Mouse (Mus musculus) heart, postnatal 10 days (tissue): ENCODE measurements at regions not wholly inside any gene's neighbourhood (a gene's known extent, or its start where the extent isn't known, plus 50 kb on each side); places are given as distances from the start of the nearest gene placed in this dataset.
A peak's percentile ranks its signal among the peaks of the same experiment; 100 is the strongest.
"Not testable (repeated sequence)": the region's sequence is repeated elsewhere in the genome, so short reads cannot be mapped to it uniquely, and the experiment has no call there.

ENCODE experiments used
- DNase-seq, 2 experiments: peaks; one replicate each; pipeline ENCODE4 v3.0.0; 2021
- intact Hi-C: fragments of 180-260 bp; cut with DNase I; formaldehyde crosslinking; loops from one replicate; pipeline ENCODE4 v1.15.1; 2025

DNA sequence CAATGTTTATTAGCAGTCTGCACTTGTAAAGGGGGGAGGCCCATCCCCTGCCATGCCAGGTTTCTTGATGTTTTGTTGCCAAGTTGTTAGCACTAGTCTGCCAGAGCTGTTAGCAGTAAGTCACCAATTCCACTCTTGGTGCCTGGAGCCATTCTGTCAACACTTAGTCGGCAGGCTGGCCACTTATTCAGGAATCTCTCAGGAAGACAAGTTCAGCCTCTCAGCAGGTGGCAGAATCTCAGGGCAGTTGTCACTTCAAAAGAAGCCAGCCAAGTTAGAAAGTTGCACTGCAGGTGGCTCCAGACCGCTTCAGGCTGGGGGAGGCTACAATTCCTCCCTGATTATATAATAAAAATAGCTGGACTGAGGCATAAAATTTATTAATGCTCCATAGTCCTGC lies 424.2 kb downstream of the Cdh10 start:
- intact Hi-C loops, result not testable (repeated sequence)

DNA sequence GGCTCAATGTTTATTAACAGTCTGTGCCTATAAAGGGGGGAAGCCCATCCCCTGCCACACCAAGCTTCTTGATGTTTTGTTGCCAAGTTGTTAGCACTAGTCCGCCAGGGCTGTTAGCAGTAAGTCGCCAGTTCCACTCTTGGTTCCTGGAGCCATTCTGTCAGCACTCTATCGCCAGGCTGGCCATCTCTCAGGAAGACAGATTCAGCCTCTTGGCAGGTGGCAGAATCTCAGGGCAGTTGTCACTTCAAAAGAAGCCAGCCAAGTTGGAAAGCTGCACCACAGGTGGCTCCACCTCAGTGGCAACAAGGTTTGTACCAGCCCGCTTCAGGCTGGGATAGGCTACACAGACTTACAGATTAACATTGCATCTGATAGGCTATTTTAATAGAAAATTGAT lies 428.7 kb downstream of the Cdh10 start:
- intact Hi-C loops, result no loop called here
- DNase-seq, result no peak

More for the DNA sequence above, 424.2 kb downstream of the Cdh10 start:
- peak; percentile 25 to 28 for DNase-seq

DNA sequence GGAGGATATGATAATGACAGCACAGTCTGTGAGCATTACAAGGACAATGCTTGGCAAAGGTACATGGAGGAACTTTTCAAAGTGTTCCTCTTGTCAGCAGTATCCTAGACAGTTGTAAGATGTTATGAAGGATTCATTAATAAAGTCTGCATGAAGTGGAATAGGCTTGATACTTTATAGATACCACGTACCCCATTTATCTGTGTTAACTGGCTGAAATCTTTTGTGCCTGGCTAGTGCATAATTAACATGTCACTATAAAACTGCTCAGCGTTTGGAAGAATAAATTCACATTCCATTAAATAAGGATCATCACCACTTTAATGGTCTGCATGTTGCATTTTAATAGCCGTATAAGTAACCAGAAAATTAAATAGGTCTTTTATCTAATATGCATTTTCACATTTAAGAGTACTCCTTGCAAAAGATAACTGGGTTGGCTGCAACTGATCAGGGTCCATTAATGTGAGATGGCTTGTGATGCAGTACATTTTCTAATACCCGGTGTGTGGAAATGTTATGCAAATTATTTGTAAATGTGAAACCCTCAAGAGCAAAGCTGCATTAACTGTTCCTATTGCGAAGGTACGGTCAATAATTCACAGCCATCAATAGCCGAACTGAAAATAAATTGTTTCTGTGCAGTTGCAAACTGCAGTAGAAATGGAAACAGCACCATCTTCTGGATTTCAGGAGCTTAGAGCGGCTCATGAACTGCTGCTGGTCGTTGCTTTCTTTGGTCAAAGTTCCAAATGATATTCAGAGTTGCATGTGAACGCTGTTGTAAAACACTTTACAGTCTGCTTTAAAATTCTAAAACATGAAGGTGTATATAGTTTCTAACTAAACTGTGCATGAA lies 457.4 kb downstream of the Cdh10 start:
- intact Hi-C loops, result loop anchor here (2.0 kb wide), 1 partner anchor 455 kb away; no protein-coding TSS in a partner anchor
- peak in 1 of 2 experiments; percentile 5 for DNase-seq

DNA sequence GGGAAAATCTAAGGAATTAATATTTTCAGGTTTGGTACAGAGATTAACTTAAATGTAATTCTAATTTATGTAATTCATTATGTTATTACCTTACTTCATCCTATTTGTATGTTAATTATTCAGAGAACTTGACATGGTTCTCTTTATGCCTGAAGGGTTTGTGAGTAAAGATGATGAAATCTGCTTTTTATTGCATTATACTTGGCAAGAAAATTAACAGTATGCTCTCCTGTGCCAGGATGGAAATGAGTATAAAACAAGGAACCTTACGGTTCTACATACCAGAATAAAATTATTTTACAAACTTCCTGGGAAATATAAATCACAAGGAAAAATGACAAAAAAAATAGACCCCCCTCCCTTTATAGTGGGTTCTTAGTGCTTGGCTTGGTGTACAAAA lies 497.6 kb downstream of the Cdh10 start:
- intact Hi-C loops, result no loop called here
- DNase-seq, result no peak

DNA sequence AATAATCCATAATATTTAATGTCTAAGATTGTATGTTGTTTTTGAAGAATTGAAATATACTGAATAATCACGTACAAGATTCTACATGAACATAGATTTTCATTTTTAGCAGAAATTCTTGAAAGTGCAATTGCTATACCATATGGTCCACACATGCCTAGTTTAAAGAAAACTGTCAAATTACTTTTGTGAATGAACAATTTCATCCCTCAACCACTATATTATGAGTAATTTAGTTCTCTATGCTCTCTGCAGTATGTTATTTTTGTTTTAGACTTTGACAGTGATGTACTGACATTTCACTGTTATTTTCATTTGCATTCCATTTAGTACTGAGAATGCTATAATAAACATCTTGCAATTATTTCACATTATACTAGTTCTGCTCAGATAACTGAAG lies 537.6 kb downstream of the Cdh10 start:
- intact Hi-C loops, result no loop called here
- no peak for DNase-seq

- peak in 1 of 2 experiments; percentile 5 for DNase-seq
- intact Hi-C loops, result no loop called here
Observed at GRCm38 (mm10) chr15:19360650-19361049, 541.9 kb downstream of the Cdh10 start.

DNA sequence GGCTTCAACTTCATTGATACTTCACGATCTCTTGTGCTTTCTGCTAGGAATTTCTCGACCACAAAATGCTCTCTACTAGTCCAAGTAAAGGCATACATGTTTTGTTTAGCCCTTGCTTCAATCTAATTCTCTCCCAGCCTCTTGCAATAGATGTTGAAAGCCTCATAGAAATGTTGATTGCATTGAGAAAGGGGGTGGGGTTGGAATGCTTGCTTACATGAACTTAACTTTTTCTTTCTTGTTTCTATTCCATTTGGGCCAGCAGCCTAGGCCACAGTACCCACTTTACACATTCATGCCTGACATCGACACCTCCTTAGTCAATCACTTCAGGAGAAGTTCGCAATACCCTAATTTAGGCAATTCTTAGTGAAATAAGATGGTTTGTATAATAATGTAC lies 571.2 kb downstream of the Cdh10 start:
- no peak for DNase-seq
- intact Hi-C loops, result no loop called here

GRCm38 (mm10) chr15:19391250-19391982 lies 572.7 kb downstream of the Cdh10 start:
- no peak for DNase-seq
- intact Hi-C loops, result no loop called here

DNA sequence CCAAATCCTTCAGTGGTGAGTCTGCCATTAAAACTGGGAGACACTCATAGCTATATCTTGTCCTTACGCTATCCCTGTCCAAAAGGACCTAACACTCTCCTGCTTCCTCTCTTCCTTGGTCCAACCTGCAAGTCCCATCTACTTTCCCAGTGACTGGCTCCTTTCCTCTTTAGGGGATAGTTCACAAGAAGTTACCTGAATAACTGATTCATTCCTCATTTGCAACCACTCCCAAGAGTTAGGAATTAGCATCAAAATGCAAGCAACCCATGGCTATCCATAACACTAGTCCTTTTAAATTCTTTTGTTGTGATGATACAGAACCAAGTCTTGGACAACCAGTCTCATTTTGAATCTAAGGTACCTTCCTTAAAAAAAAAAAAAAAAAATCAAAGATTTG lies 576.9 kb downstream of the Cdh10 start:
- no peak for DNase-seq
- intact Hi-C loops, result no loop called here
